Mouse (Mus musculus): ENCODE results near the gene Bet1l.

- TF ChIP-seq CTCF (IDR thresholded peaks at IDR 0.05; ENCODE audit: borderline replicate concordance, insufficient read depth, low read length): no peak
- TF ChIP-seq POLR2A (IDR thresholded peaks at IDR 0.05; ENCODE audit: low read depth, low read length): no peak
Observed at GRCm38 (mm10) chr7:140812850-140813249, 44.5 kb downstream of the Bet1l start.

Measured in embryonic fibroblast, embryonic 13.5 days (primary cell).